Mouse (Mus musculus) hindbrain, embryonic 11.5 days (tissue): ENCODE measurements around the gene Asna1. TPM values are rescaled to one million over a fixed set of nuclear protein-coding genes. Genes with fewer than 3 reads are reported as not detected.

Experiments used
- ATAC-seq: fragments of 200-750 bp; cut with Nextera tagmentation; 2 replicates; pipeline ENCODE4 v1.8.0; 2017; ENCODE audit warnings: mild to moderate bottlenecking, moderate TSS enrichment, moderate library complexity; ENCODE audit not compliant: low FRiP score
- DNase-seq: peaks from one replicate; pipeline ENCODE4 v3.0.0-alpha.2; 2015; ENCODE audit warnings: low spot score
- H3K27ac ChIP-seq: fragments of 300-500 bp; sonication (generic); 2 replicates; pipeline ENCODE4 v1.5.1; 2014; ENCODE audit warnings: mild to moderate bottlenecking, low read depth, low read length
- H3K27me3 ChIP-seq: fragments of 300-500 bp; sonication (generic); 2 replicates; pipeline ENCODE4 v1.6.1; 2014; ENCODE audit warnings: mild to moderate bottlenecking, low read length, moderate library complexity, mixed read lengths; ENCODE audit not compliant: control insufficient read depth, insufficient read depth
- H3K36me3 ChIP-seq: fragments of 300-500 bp; sonication (generic); 2 replicates; pipeline ENCODE4 v1.6.1; 2014; ENCODE audit warnings: mild to moderate bottlenecking, low read length, moderate library complexity, mixed read lengths; ENCODE audit not compliant: control insufficient read depth, insufficient read depth
- H3K4me1 ChIP-seq: fragments of 300-500 bp; sonication (generic); replicated peaks from 2 replicates; pipeline ENCODE4 v1.6.1; 2014; ENCODE audit warnings: low read length, mixed read lengths; ENCODE audit not compliant: control insufficient read depth, insufficient read depth
- H3K4me2 ChIP-seq: fragments of 300-500 bp; sonication (generic); replicated peaks from 2 replicates; pipeline ENCODE4 v1.6.1; 2014; ENCODE audit warnings: mild to moderate bottlenecking, low read depth, low read length
- H3K4me3 ChIP-seq: fragments of 300-500 bp; sonication (generic); 2 replicates; pipeline ENCODE4 v1.5.1; 2014; ENCODE audit warnings: low read depth, low read length
- H3K9ac ChIP-seq: fragments of 300-500 bp; sonication (generic); 2 replicates; pipeline ENCODE4 v1.6.1; 2014; ENCODE audit warnings: low read depth, low read length
- H3K9me3 ChIP-seq: fragments of 300-500 bp; sonication (generic); 2 replicates; pipeline ENCODE4 v1.6.1; 2016; ENCODE audit warnings: low read length; ENCODE audit not compliant: control insufficient read depth
- WGBS: fragments of 180-500 bp; shearing (Covaris S2); extraction: QIAGEN DNeasy Blood & Tissue Kit; methylation state at CpG from one replicate; pipeline ENCODE4 v1.1.7; 2014; 5-methylcytosine and 5-hydroxymethylcytosine counted together
- polyA plus RNA-seq: library from polyadenylated mRNA; unstranded; fragments of >200 nt; fragmentation: Nextera tagmentation; extraction: Ambion mirVana; gene quantifications from 2 replicates; pipeline ENCODE4 v1.2.1, GENCODE M21; 2014

Asna1 gene
- polyA plus RNA-seq, 1 experiment from 2014 or later, result 134 TPM

DNA sequence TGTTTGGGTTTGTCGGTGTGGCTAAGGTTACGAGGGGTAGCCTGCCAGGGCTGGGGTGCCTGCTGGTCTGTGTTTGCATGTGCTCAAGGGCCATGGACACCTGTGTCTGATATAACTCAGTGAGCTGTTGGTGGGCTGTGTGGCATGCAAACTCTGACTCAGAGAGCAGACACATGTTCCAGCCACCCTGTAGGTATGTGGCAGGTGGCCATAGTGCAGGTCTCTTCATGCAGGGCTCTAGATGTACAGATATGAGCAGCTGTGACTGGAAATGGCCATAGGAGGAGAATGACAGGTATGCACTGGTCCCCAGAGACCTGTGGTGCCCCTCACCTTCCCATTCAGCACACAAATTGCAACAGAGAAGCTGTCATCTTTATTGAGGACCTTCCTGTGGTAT is 42.1 kb upstream of the Asna1 start:
- H3K36me3 ChIP-seq, result no peaks in the 10 kb centered on the region; the same call in 1 of the 2 replicates
- no peaks in the 10 kb centered on the region for H3K4me1 ChIP-seq
- H3K4me3 ChIP-seq, result no peak overlapping the region
- no peak overlapping the region for H3K4me2 ChIP-seq
- 90% methylated on average over 2 of the region's 2 CpGs for WGBS
- H3K27ac ChIP-seq, result no peak overlapping the region
- no peaks in the 10 kb centered on the region for H3K9me3 ChIP-seq
- ATAC-seq, result no peak
- no peak overlapping the region for H3K9ac ChIP-seq
- no peaks in the 10 kb centered on the region for H3K27me3 ChIP-seq
- no peak for DNase-seq

DNA sequence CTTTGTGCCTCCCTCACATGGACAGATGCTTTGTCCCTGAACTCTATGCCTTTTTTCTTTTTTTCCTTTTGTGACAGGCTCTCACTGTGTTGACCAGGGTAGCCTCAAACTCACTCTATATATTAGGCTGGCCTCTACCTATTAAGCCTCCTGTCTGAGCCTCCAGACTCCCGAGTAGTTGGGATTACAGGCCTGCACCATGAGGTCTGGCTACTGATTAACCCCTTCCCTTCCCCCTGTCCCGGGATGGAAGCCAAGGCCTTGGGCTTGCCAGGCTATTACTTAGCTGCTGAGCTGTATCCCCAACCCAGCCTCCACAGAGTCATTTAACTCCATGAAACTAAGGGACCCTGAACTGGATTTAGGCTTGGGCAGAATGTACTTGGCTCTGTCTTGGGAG is 40.1 kb upstream of the Asna1 start:
- Histone ChIP-seq H3K36me3 (no peaks in the 10 kb centered on the region; the same call in 1 of the 2 replicates), H3K4me3 (no peak overlapping the region), H3K9me3 (no peaks in the 10 kb centered on the region), H3K27ac (no peak overlapping the region), H3K9ac (no peak overlapping the region), H3K4me1 (peaks cover 3% of the 10 kb centered on the region; the same call in 1 of the 2 replicates), H3K4me2 (no peak overlapping the region), H3K27me3 (no peaks in the 10 kb centered on the region)
- 46% methylated on average over 2 of the region's 2 CpGs for WGBS
- DNase-seq (no peak), ATAC-seq (no peak)

DNA sequence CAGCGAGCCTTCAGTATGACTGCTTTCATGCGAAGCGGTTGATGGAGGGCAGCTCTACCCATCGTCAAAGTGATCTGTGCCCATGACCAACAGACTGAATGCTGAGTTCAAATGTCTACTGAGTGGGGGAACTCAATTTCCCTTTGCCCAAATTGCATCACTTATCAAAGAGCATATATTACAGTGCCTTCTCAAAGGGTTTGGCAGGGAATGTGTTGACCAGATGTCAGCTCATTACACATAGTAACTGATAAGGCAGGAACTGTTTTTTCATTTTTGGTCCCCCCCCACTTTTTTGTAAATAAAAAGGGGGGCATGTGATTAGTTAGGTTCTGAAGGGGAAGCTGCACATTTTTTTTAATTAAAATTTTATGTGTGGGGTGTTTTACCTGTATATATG is 37.5 kb upstream of the Asna1 start:
- ATAC-seq (no peak), DNase-seq (no peak)
- H3K4me2 ChIP-seq, result no peak overlapping the region
- WGBS, result 93% methylated on average over 4 of the region's 4 CpGs
- no peak overlapping the region for H3K9ac ChIP-seq
- H3K9me3 ChIP-seq, result no peaks in the 10 kb centered on the region
- no peaks in the 10 kb centered on the region; the same call in 1 of the 2 replicates for H3K36me3 ChIP-seq
- H3K4me3 ChIP-seq, result no peak overlapping the region
- H3K4me1 ChIP-seq, result peaks cover 3% of the 10 kb centered on the region; the same call in 1 of the 2 replicates
- H3K27ac ChIP-seq, result no peak overlapping the region
- H3K27me3 ChIP-seq, result no peaks in the 10 kb centered on the region

DNA sequence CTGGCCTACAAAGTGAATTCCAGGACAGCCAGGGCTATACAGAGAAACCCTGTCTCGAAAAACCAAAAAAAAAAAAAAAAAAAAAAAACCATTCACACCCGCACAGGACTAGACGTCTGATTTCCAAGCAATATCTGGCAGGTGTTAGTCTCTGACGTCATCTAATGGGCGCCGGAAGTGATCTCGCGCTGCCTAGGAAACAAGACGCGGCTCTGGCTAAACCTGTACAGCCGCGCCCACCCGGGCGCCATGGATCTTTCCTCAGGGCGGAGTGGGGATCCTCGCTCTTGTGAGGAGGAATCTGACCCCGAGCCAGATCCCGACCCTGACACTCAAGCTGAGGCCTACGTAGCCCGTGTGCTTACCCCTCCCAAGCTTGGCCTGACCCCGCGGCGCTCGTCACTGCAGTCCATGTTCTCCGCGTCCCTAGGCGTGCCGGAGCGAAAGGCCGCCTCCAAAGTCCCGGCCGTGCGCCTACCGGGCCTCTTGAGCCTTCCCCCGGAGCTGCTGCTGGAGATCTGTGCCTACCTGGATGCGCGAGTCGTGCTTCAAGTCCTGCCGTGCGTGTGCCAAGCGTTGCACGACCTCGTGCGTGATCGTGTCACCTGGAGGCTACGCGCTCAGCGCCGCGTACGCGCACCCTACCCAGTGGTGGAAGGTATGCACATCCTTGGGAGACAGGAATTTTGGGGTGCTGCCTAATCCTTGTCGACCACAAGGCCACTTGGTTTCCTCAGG is 35.0 kb upstream of the Asna1 start, which contains the start of gene Fbxw9:
Gene Fbxw9, plus strand, starts transcription at position 177 of the 738 bp plus-strand sequence.
- DNase-seq (peak; percentile 96), ATAC-seq (peak; percentile 91)
- Histone ChIP-seq H3K4me2 (peak within 1 kb of the TSS; percentile 92), H3K4me1 (peaks cover 3% of the 10 kb centered on the region; the same call in 1 of the 2 replicates), H3K27ac (peak within 1 kb of the TSS; percentile 30; the same call in 1 of the 2 replicates), H3K36me3 (peaks cover 6% of the 10 kb centered on the region; the same call in 1 of the 2 replicates), H3K9me3 (no peaks in the 10 kb centered on the region), H3K4me3 (peak within 1 kb of the TSS; percentile 88), H3K9ac (peak within 1 kb of the TSS; percentile 80), H3K27me3 (no peaks in the 10 kb centered on the region)
- whole genome bisulfite sequencing, result under 1% methylated on average over 52 of the region's 53 CpGs

GRCm38 (mm10) chr8:85057367-85057766 is 32.3 kb upstream of the Asna1 start:
- no peaks in the 10 kb centered on the region for H3K27me3 ChIP-seq
- WGBS, result 85% methylated on average over 7 of the region's 7 CpGs
- no peaks in the 10 kb centered on the region for H3K9me3 ChIP-seq
- peaks cover 22% of the 10 kb centered on the region for H3K36me3 ChIP-seq
- DNase-seq (no peak), ATAC-seq (no peak)
- peaks cover 3% of the 10 kb centered on the region; the same call in 1 of the 2 replicates for H3K4me1 ChIP-seq
- H3K27ac ChIP-seq, result no peak overlapping the region
- H3K4me2 ChIP-seq, result no peak overlapping the region
- H3K4me3 ChIP-seq, result no peak overlapping the region
- no peak overlapping the region for H3K9ac ChIP-seq

DNA sequence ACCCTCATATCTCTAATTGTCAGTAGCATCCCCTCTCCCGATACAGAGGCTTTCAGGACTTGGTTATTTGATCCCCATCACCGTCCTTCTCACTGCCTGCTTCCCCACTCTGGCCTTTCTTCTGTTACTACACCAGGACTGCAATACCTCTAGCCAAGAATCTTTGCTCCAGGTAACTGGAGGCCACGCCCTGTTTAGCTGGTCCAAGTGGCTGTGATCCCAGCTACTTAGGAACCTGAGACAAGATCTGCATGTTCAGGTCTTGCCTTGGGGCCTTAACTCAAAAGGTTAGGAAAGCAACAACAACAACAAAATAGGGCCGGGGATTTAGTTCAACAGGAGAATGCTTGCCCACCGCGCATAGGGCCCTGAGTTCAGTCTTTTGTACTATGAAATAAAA is 18.5 kb upstream of the Asna1 start:
- Histone ChIP-seq H3K27me3 (no peaks in the 10 kb centered on the region), H3K36me3 (peaks cover 19% of the 10 kb centered on the region), H3K27ac (no peak overlapping the region), H3K4me1 (no peaks in the 10 kb centered on the region; the same call in 1 of the 2 replicates), H3K4me3 (no peak overlapping the region), H3K4me2 (no peak overlapping the region), H3K9me3 (no peaks in the 10 kb centered on the region), H3K9ac (no peak overlapping the region)
- ATAC-seq (no peak), DNase-seq (no peak)
- WGBS, result 91% methylated on average over 6 of the region's 6 CpGs

DNA sequence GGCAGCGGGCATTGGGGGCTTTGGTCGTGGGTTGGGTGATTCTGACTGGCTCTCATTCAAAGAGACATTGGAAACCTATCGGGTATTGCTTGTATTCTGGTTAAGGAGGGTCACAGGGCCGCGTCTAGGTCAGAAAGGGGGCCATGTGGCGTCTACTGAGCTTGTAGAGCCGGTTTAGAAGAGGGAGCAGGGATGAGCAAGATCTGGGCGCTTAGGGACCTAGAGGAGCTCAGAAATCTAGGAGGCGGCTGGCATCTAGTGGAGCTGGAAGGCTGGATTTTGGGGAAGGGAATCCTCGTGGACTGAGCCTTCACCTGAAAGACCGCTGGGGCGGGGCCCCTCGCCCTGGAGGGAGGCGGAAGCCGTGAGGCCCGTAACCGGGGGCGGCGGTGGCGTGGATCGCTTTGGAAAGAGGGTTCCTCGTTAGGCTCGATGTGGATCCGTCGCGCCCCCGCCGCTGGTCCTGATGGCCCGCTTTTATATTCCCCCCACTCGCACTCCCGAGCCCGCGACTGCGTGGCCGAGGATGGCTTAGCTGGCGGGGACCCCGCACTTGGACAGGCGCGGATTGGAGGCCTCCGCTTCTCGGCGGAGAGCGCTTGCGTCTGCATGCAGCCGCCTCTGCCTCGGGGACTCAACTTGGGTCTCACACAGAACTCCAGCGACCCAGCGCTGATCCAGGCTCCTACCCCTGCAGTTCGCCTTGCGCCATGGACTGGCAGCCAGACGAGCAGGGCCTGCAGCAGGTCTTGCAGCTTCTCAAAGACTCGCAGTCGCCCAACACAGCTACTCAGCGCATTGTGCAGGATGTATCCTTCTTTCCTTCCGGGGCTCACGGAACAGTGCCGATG is 12.8 kb upstream of the Asna1 start:
- Histone ChIP-seq H3K9me3 (no peaks in the 10 kb centered on the region), H3K4me3 (peak overlapping the region; percentile 79), H3K4me1 (peaks cover 6% of the 10 kb centered on the region; the same call in 1 of the 2 replicates), H3K9ac (peak overlapping the region; percentile 89), H3K36me3 (no peaks in the 10 kb centered on the region), H3K27ac (peak overlapping the region; percentile 88), H3K4me2 (peak overlapping the region; percentile 92), H3K27me3 (no peaks in the 10 kb centered on the region)
- ATAC-seq (peak; percentile 15), DNase-seq (peak; percentile 56)
- under 1% methylated on average over 57 of the region's 57 CpGs for WGBS

DNA sequence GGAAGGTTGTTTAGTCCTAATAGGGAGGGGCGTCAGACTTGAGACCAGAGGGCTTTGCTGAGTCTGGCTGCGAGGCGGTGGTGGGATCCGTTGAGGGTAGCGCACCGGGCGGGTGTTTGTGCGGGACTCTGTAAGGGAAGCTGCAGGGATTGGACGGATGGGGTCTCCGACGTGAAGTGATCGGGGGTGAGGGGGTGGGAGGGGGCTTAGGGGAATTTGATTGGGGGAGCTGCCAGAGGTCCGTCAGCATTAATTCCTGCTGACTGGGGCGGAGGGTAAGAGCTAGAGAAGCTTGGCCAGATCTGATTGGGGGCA is 12.2 kb upstream of the Asna1 start:
- H3K4me3 ChIP-seq, result peak overlapping the region; percentile 79
- DNase-seq (peak; percentile 71), ATAC-seq (peak; percentile 76)
- H3K36me3 ChIP-seq, result no peaks in the 10 kb centered on the region
- peak overlapping the region; percentile 89 for H3K9ac ChIP-seq
- no peaks in the 10 kb centered on the region for H3K9me3 ChIP-seq
- peaks cover 6% of the 10 kb centered on the region; the same call in 1 of the 2 replicates for H3K4me1 ChIP-seq
- 0% methylated on average over 10 of the region's 14 CpGs for WGBS
- H3K27me3 ChIP-seq, result no peaks in the 10 kb centered on the region
- peak overlapping the region; percentile 92 for H3K4me2 ChIP-seq
- peak overlapping the region; percentile 88 for H3K27ac ChIP-seq
